Mouse (Mus musculus): ENCODE measurements at regions not wholly inside any gene's neighbourhood (a gene's known extent, or its start where the extent isn't known, plus 50 kb on each side); places are given as distances from the start of the nearest gene placed in this dataset.

DNA sequence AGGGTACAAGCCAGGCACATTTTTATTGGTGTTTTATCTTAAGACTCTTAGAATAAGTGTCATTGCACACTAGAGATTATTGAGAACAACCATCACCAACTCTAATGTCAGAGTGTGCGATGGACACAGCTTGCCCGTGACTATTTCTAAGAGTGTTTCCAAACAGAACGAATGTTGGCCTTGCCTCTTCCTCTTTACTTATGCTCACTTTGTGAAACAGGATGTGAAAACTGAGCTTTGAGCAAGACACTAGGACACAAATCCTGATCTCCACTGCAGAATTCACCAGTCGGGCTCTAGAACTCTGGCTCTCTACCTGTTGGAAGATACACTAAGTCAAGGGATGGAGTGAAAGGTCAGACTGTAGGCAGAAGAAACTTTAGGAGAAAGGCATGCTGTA lies 215.3 kb downstream of the Ahr start:
- H3K4me2 ChIP-seq (replicated peaks; ENCODE audit: low read depth, low read length, severe bottlenecking) = no peak overlapping the region

DNA sequence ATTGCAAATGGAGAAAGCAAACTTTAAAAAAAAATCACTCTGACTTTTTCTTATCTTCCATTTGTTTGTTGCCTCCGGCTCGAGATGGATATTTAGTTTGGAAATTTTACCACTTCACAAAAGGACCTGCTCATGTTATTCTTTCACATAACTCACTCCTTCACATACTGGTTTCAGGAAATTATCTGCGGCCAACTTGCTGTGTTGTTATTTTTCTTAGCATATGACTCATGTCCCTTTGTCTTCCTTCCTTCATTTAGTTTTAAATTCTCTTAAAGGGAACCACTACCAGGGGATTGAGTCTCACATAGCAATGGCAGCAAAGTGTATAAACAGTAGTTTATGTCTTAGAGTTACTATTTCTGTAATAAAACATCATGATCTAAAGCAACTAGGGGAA lies 217.8 kb downstream of the Ahr start:
- DNase-seq (ENCODE audit: low spot score) (no peak), ATAC-seq (ENCODE audit: low FRiP score, low read depth) (no peak)
- Histone ChIP-seq H3K9me3 (ENCODE audit: control insufficient read depth, low read length) (no peaks in the 10 kb centered on the region), H3K9ac (ENCODE audit: low read depth, low read length, severe bottlenecking) (no peak overlapping the region), H3K27ac (replicated peaks; ENCODE audit: low read depth, low read length) (no peak overlapping the region), H3K4me2 (replicated peaks; ENCODE audit: low read depth, low read length, severe bottlenecking) (no peak overlapping the region), H3K4me1 (ENCODE audit: control insufficient read depth, insufficient read depth, low read length) (peaks cover 6% of the 10 kb centered on the region; the same call in 1 of the 2 replicates), H3K36me3 (ENCODE audit: control insufficient read depth, insufficient read depth, low read length) (no peaks in the 10 kb centered on the region), H3K4me3 (replicated peaks; ENCODE audit: low read length) (no peak overlapping the region), H3K27me3 (ENCODE audit: control insufficient read depth, insufficient read depth, low read length) (no peaks in the 10 kb centered on the region)
- 64% methylated on average over 3 of the region's 3 CpGs for WGBS
- no peak for TF ChIP-seq POLR2A (IDR thresholded peaks at IDR 0.05; ENCODE audit: borderline replicate concordance, extremely low read depth, insufficient read depth, insufficient read length)

More for the DNA sequence above, 215.3 kb downstream of the Ahr start:
- Histone ChIP-seq H3K27ac (replicated peaks; ENCODE audit: low read depth, low read length) (no peak overlapping the region), H3K36me3 (ENCODE audit: control insufficient read depth, insufficient read depth, low read length) (no peaks in the 10 kb centered on the region), H3K9me3 (ENCODE audit: control insufficient read depth, low read length) (no peaks in the 10 kb centered on the region), H3K4me1 (ENCODE audit: control insufficient read depth, insufficient read depth, low read length) (no peaks in the 10 kb centered on the region), H3K9ac (ENCODE audit: low read depth, low read length, severe bottlenecking) (no peak overlapping the region), H3K27me3 (ENCODE audit: control insufficient read depth, insufficient read depth, low read length) (no peaks in the 10 kb centered on the region), H3K4me3 (replicated peaks; ENCODE audit: low read length) (no peak overlapping the region)
- DNase-seq (ENCODE audit: low spot score) = no peak
- no peak for ATAC-seq (ENCODE audit: low FRiP score, low read depth)
- WGBS = 85% methylated on average over 4 of the region's 4 CpGs
- TF ChIP-seq POLR2A (IDR thresholded peaks at IDR 0.05; ENCODE audit: borderline replicate concordance, extremely low read depth, insufficient read depth, insufficient read length) = no peak

DNA sequence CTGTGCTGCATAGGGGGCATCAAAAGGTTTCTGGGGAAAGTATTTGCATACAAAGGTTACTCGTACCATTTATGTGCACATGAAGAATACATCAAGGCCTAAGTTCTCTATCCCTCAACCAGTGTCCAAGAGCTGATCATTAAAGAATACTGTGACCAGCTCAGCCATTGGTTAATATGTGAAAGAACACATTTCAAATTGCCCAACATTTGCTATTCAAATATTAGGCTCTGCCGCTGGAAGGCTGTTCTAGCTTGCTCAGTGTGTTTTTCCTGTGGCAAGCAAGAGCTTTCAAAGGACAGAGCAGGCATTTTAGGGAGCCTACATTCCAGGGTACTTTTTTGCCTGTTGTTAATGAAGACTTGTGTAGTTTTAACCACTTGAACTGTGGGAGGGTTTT lies 220.8 kb downstream of the Ahr start:
- WGBS = 86% methylated on average over 2 of the region's 2 CpGs
- Histone ChIP-seq H3K9me3 (ENCODE audit: control insufficient read depth, low read length) (no peaks in the 10 kb centered on the region), H3K9ac (ENCODE audit: low read depth, low read length, severe bottlenecking) (no peak overlapping the region), H3K27me3 (ENCODE audit: control insufficient read depth, insufficient read depth, low read length) (no peaks in the 10 kb centered on the region), H3K36me3 (ENCODE audit: control insufficient read depth, insufficient read depth, low read length) (no peaks in the 10 kb centered on the region), H3K4me2 (replicated peaks; ENCODE audit: low read depth, low read length, severe bottlenecking) (no peak overlapping the region), H3K4me1 (ENCODE audit: control insufficient read depth, insufficient read depth, low read length) (peaks cover 6% of the 10 kb centered on the region; the same call in 1 of the 2 replicates), H3K4me3 (replicated peaks; ENCODE audit: low read length) (no peak overlapping the region), H3K27ac (replicated peaks; ENCODE audit: low read depth, low read length) (no peak overlapping the region)
- DNase-seq (ENCODE audit: low spot score) (no peak), ATAC-seq (ENCODE audit: low FRiP score, low read depth) (no peak)
- TF ChIP-seq POLR2A (IDR thresholded peaks at IDR 0.05; ENCODE audit: borderline replicate concordance, extremely low read depth, insufficient read depth, insufficient read length) = no peak

DNA sequence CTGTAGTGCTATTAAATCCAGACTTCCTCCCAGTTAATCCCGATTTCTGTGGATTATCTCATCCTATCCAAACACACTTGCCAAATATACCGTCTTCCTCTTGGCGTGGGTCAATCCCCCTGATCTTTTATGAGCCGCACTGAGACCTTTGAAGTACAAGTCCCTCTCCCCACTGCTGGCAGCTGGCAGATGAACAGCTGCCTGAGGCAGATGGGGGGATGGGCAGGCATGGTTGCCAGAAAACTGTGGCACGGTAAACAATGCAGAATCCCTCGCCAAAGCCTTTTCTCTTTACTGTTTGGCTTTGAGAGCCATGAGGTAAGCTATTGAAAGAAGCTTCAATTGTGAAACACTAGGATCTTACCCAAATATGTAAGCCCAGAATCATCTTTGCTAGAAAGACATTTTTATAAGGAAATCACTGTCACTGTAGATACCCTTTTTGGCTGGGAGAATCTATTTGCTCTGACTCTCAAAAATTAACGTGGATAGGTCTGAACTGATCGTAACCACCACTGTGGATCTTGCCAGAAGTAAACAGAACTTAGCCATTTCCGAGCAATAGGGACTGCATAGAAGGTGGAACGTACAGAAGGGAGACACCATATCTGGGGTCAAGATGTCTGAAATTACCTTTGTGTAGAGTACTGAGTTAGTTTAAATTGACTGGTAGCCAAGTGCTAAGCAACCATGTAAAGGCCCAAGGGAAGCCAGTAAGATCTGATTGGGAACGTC lies 221.5 kb downstream of the Ahr start:
- Histone ChIP-seq H3K4me2 (replicated peaks; ENCODE audit: low read depth, low read length, severe bottlenecking) (no peak overlapping the region), H3K27me3 (ENCODE audit: control insufficient read depth, insufficient read depth, low read length) (no peaks in the 10 kb centered on the region), H3K9me3 (ENCODE audit: control insufficient read depth, low read length) (no peaks in the 10 kb centered on the region), H3K9ac (ENCODE audit: low read depth, low read length, severe bottlenecking) (no peak overlapping the region), H3K4me1 (ENCODE audit: control insufficient read depth, insufficient read depth, low read length) (peaks cover 6% of the 10 kb centered on the region; the same call in 1 of the 2 replicates), H3K36me3 (ENCODE audit: control insufficient read depth, insufficient read depth, low read length) (no peaks in the 10 kb centered on the region), H3K4me3 (replicated peaks; ENCODE audit: low read length) (no peak overlapping the region), H3K27ac (replicated peaks; ENCODE audit: low read depth, low read length) (no peak overlapping the region)
- peak; percentile 45 for DNase-seq (ENCODE audit: low spot score)
- ATAC-seq (ENCODE audit: low FRiP score, low read depth) = peak; percentile 71; the same call in 1 of the 2 replicates
- 41% methylated on average over 11 of the region's 11 CpGs for WGBS
- no peak for TF ChIP-seq POLR2A (IDR thresholded peaks at IDR 0.05; ENCODE audit: borderline replicate concordance, extremely low read depth, insufficient read depth, insufficient read length)

DNA sequence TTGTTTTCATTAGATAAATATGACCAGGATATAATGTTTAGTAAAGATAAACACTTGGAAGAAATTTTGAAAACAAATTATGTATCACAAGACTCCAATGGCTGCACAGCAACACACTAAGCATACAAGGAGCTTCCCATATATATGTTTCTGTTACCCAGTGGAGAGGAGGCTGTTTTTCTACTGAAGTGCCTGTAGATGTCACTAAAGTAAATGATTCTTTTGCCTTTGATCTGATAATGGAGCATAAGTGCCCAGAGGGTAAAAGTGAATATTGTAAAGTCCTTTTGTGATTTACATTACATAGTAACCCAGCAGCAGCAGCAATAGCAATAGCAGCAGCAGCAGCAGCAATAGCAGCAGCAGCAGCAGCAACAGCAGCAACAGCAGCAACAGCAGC lies 226.3 kb downstream of the Ahr start:
- ATAC-seq (ENCODE audit: low FRiP score, low read depth) (no peak), DNase-seq (ENCODE audit: low spot score) (peak; percentile 44)
- no peaks in the 10 kb centered on the region for H3K27me3 ChIP-seq (ENCODE audit: control insufficient read depth, insufficient read depth, low read length)
- H3K4me2 ChIP-seq (replicated peaks; ENCODE audit: low read depth, low read length, severe bottlenecking) = no peak overlapping the region
- H3K9me3 ChIP-seq (ENCODE audit: control insufficient read depth, low read length) = no peaks in the 10 kb centered on the region
- peaks cover 6% of the 10 kb centered on the region; the same call in 1 of the 2 replicates for H3K4me1 ChIP-seq (ENCODE audit: control insufficient read depth, insufficient read depth, low read length)
- TF ChIP-seq POLR2A (IDR thresholded peaks at IDR 0.05; ENCODE audit: borderline replicate concordance, extremely low read depth, insufficient read depth, insufficient read length) = no peak
- H3K9ac ChIP-seq (ENCODE audit: low read depth, low read length, severe bottlenecking) = no peak overlapping the region
- no peaks in the 10 kb centered on the region for H3K36me3 ChIP-seq (ENCODE audit: control insufficient read depth, insufficient read depth, low read length)
- no peak overlapping the region for H3K4me3 ChIP-seq (replicated peaks; ENCODE audit: low read length)
- H3K27ac ChIP-seq (replicated peaks; ENCODE audit: low read depth, low read length) = no peak overlapping the region

Data from limb, embryonic 14.5 days (tissue).